Mouse (Mus musculus) stomach, embryonic 14.5 days (tissue): ENCODE results near the gene Tmem189. TPM values are rescaled to one million over a fixed set of nuclear protein-coding genes. Genes with fewer than 3 reads are reported as not detected.

ENCODE experiments used
- ATAC-seq: fragments of 200-750 bp; cut with Nextera tagmentation; 2 replicates; pipeline ENCODE4 v1.8.0; 2017; ENCODE audit warnings: low read depth, moderate TSS enrichment; ENCODE audit not compliant: insufficient number of reproducible peaks, insufficient read depth, low FRiP score
- H3K27ac ChIP-seq: fragments of 300-500 bp; sonication (generic); 2 replicates; pipeline ENCODE4 v1.5.1; 2014; ENCODE audit warnings: mild to moderate bottlenecking, low read length, moderate library complexity, mixed read lengths
- H3K27me3 ChIP-seq: fragments of 300-500 bp; sonication (generic); 2 replicates; pipeline ENCODE4 v1.6.1; 2014; ENCODE audit warnings: low read length, control low read depth, mixed read lengths; ENCODE audit not compliant: control insufficient read depth, insufficient read depth
- H3K36me3 ChIP-seq: fragments of 300-500 bp; sonication (generic); 2 replicates; pipeline ENCODE4 v1.6.1; 2014; ENCODE audit warnings: mild to moderate bottlenecking, control low read depth, low read length, moderate library complexity, mixed read lengths; ENCODE audit not compliant: control insufficient read depth, insufficient read depth
- H3K4me1 ChIP-seq: fragments of 300-500 bp; sonication (generic); 2 replicates; pipeline ENCODE4 v1.6.1; 2014; ENCODE audit warnings: low read length, control low read depth, mixed read lengths; ENCODE audit not compliant: control insufficient read depth, insufficient read depth
- H3K4me2 ChIP-seq: fragments of 300-500 bp; sonication (generic); replicated peaks from 2 replicates; pipeline ENCODE4 v1.6.1; 2014; ENCODE audit warnings: low read depth, low read length, control low read depth
- H3K4me3 ChIP-seq: fragments of 300-500 bp; sonication (generic); 2 replicates; pipeline ENCODE4 v1.5.1; 2014; ENCODE audit warnings: low read depth, low read length, control low read depth
- H3K9ac ChIP-seq: fragments of 300-500 bp; sonication (generic); replicated peaks from 2 replicates; pipeline ENCODE4 v1.6.1; 2014; ENCODE audit warnings: low read depth, mild to moderate bottlenecking, control low read depth, low read length, moderate library complexity, mixed read lengths
- H3K9me3 ChIP-seq: fragments of 300-500 bp; sonication (generic); 2 replicates; pipeline ENCODE4 v1.6.1; 2016; ENCODE audit warnings: low read depth, low read length, control low read depth; ENCODE audit not compliant: control insufficient read depth
- WGBS: fragments of 180-500 bp; shearing (Covaris S2); extraction: QIAGEN DNeasy Blood & Tissue Kit; methylation state at CpG from one replicate; pipeline ENCODE4 v1.1.7; 2014; 5-methylcytosine and 5-hydroxymethylcytosine counted together
- polyA plus RNA-seq: library from polyadenylated mRNA; unstranded; fragments of >200 nt; fragmentation: Nextera tagmentation; extraction: Ambion mirVana; gene quantifications from 2 replicates; pipeline ENCODE4 v1.2.1, GENCODE M21; 2014

The Tmem189 gene
- polyA plus RNA-seq, 1 experiment from 2014 or later, result 38.9 TPM

GRCm38 (mm10) chr2:167685137-167685536 is 4.5 kb downstream of the Tmem189 start:
- no peak for ATAC-seq
- Histone ChIP-seq H3K9ac (no peak overlapping the region), H3K9me3 (no peaks in the 10 kb centered on the region), H3K4me1 (0 out of 2 replicates have a peak, but pooled peaks cover 4% of the 10 kb centered on the region), H3K27ac (no peak overlapping the region), H3K27me3 (no peaks in the 10 kb centered on the region; the same call in 1 of the 2 replicates), H3K4me3 (no peak overlapping the region), H3K36me3 (no peaks in the 10 kb centered on the region), H3K4me2 (no peak overlapping the region)
- 3% methylated on average over 8 of the region's 8 CpGs for WGBS

GRCm38 (mm10) chr2:167683721-167684120 is 5.9 kb downstream of the Tmem189 start:
- Histone ChIP-seq H3K4me1 (0 out of 2 replicates have a peak, but pooled peaks cover 4% of the 10 kb centered on the region), H3K4me3 (no peak overlapping the region), H3K4me2 (no peak overlapping the region), H3K27me3 (no peaks in the 10 kb centered on the region; the same call in 1 of the 2 replicates), H3K27ac (no peak overlapping the region), H3K9me3 (no peaks in the 10 kb centered on the region), H3K36me3 (no peaks in the 10 kb centered on the region), H3K9ac (no peak overlapping the region)
- 82% methylated on average over 3 of the region's 3 CpGs for WGBS
- no peak for ATAC-seq

- H3K36me3 ChIP-seq, result no peaks in the 10 kb centered on the region
- no peak overlapping the region for H3K9ac ChIP-seq
- H3K9me3 ChIP-seq, result no peaks in the 10 kb centered on the region
- no peak overlapping the region for H3K4me2 ChIP-seq
- no peaks in the 10 kb centered on the region for H3K27me3 ChIP-seq
- no peak overlapping the region for H3K27ac ChIP-seq
- H3K4me3 ChIP-seq, result no peak overlapping the region
- H3K4me1 ChIP-seq, result no peaks in the 10 kb centered on the region
- WGBS, result 51% methylated on average over 5 of the region's 5 CpGs
- no peak for ATAC-seq
Measured at GRCm38 (mm10) chr2:167680657-167681056, 9.0 kb downstream of the Tmem189 start.

- peak; percentile 68; the same call in 1 of the 2 replicates for ATAC-seq
- 1% methylated on average over 13 of the region's 13 CpGs for WGBS
- no peaks in the 10 kb centered on the region for H3K4me1 ChIP-seq
Measured at GRCm38 (mm10) chr2:167679902-167680430, 9.7 kb downstream of the Tmem189 start.

GRCm38 (mm10) chr2:167678600-167678999 is 11.0 kb downstream of the Tmem189 start:
- Histone ChIP-seq H3K27ac (no peak overlapping the region), H3K9ac (no peak overlapping the region), H3K9me3 (no peaks in the 10 kb centered on the region), H3K4me2 (no peak overlapping the region), H3K27me3 (no peaks in the 10 kb centered on the region), H3K36me3 (no peaks in the 10 kb centered on the region), H3K4me1 (no peaks in the 10 kb centered on the region), H3K4me3 (no peak overlapping the region)
- WGBS, result 57% methylated on average over 5 of the region's 5 CpGs
- no peak for ATAC-seq

More at GRCm38 (mm10) chr2:167679902-167680430, 9.7 kb downstream of the Tmem189 start:
- Histone ChIP-seq H3K4me3 (no peak overlapping the region), H3K4me2 (no peak overlapping the region), H3K9ac (no peak overlapping the region), H3K27me3 (no peaks in the 10 kb centered on the region), H3K36me3 (no peaks in the 10 kb centered on the region), H3K9me3 (no peaks in the 10 kb centered on the region), H3K27ac (no peak overlapping the region)

GRCm38 (mm10) chr2:167675120-167675909 is 14.3 kb downstream of the Tmem189 start:
- Histone ChIP-seq H3K27me3 (no peaks in the 10 kb centered on the region), H3K36me3 (no peaks in the 10 kb centered on the region), H3K9me3 (no peaks in the 10 kb centered on the region), H3K27ac (no peak overlapping the region), H3K9ac (no peak overlapping the region), H3K4me1 (0 out of 2 replicates have a peak, but pooled peaks cover 2% of the 10 kb centered on the region), H3K4me3 (no peak overlapping the region), H3K4me2 (no peak overlapping the region)
- WGBS, result 35% methylated on average over 14 of the region's 14 CpGs
- no peak for ATAC-seq

GRCm38 (mm10) chr2:167672212-167672685 is 17.4 kb downstream of the Tmem189 start:
- Histone ChIP-seq H3K36me3 (no peaks in the 10 kb centered on the region), H3K9me3 (no peaks in the 10 kb centered on the region), H3K9ac (no peak overlapping the region), H3K27me3 (no peaks in the 10 kb centered on the region), H3K4me1 (0 out of 2 replicates have a peak, but pooled peaks cover 2% of the 10 kb centered on the region), H3K4me3 (no peak overlapping the region), H3K4me2 (no peak overlapping the region), H3K27ac (no peak overlapping the region)
- ATAC-seq, result peak; percentile 57; the same call in 1 of the 2 replicates
- WGBS, result 28% methylated on average over 13 of the region's 13 CpGs

GRCm38 (mm10) chr2:167671101-167671633 is 18.5 kb downstream of the Tmem189 start:
- Histone ChIP-seq H3K4me2 (no peak overlapping the region), H3K9me3 (no peaks in the 10 kb centered on the region), H3K9ac (no peak overlapping the region), H3K4me1 (0 out of 2 replicates have a peak, but pooled peaks cover 2% of the 10 kb centered on the region), H3K27me3 (no peaks in the 10 kb centered on the region), H3K36me3 (no peaks in the 10 kb centered on the region), H3K27ac (no peak overlapping the region), H3K4me3 (no peak overlapping the region)
- 76% methylated on average over 5 of the region's 5 CpGs for WGBS
- ATAC-seq, result no peak
